Mouse (Mus musculus): ENCODE results near the gene Syp. TPM values are rescaled to one million over a fixed set of nuclear protein-coding genes. Genes with fewer than 3 reads are reported as not detected.
A peak's percentile ranks its signal among the peaks of the same experiment; 100 is the strongest.

Gene Syp
- polyA plus RNA-seq, 1 experiment from 2014 or later = 0.55 TPM

- no peak overlapping the region for H3K4me3 ChIP-seq (replicated peaks)
- 0 out of 2 replicates have a peak, but pooled peaks cover 3% of the 10 kb centered on the region for H3K36me3 ChIP-seq
- no peaks in the 10 kb centered on the region for H3K4me1 ChIP-seq (replicated peaks)
- H3K4me2 ChIP-seq = no peak overlapping the region
- no peaks in the 10 kb centered on the region for H3K9me3 ChIP-seq (replicated peaks)
- H3K9ac ChIP-seq = no peak overlapping the region
- DNase-seq = no peak
- ATAC-seq (ENCODE audit: low read depth) = no peak
- 85% methylated on average over 11 of the region's 11 CpGs for WGBS (ENCODE audit: insufficient replicate concordance)
- H3K27me3 ChIP-seq = no peaks in the 10 kb centered on the region
- no peak overlapping the region for H3K27ac ChIP-seq
Measured at GRCm38 (mm10) chrX:7664791-7665190, 26.5 kb downstream of the Syp start.

GRCm38 (mm10) chrX:7665739-7666502 is 27.6 kb downstream of the Syp start:
- Histone ChIP-seq H3K9me3 (replicated peaks) (no peaks in the 10 kb centered on the region), H3K9ac (no peak overlapping the region), H3K27ac (no peak overlapping the region), H3K36me3 (0 out of 2 replicates have a peak, but pooled peaks cover 3% of the 10 kb centered on the region), H3K4me2 (no peak overlapping the region), H3K4me1 (replicated peaks) (peaks cover 11% of the 10 kb centered on the region), H3K4me3 (replicated peaks) (no peak overlapping the region), H3K27me3 (no peaks in the 10 kb centered on the region)
- ATAC-seq (ENCODE audit: low read depth) = no peak
- WGBS (ENCODE audit: insufficient replicate concordance) = 70% methylated on average over 21 of the region's 21 CpGs
- no peak for DNase-seq

- ATAC-seq (ENCODE audit: low read depth) = peak; percentile 72
- H3K27ac ChIP-seq = peak overlapping the region; percentile 50
- DNase-seq = no peak
- peak overlapping the region; percentile 71 for H3K4me2 ChIP-seq
- H3K4me3 ChIP-seq (replicated peaks) = peak overlapping the region; percentile 58
- H3K4me1 ChIP-seq (replicated peaks) = peaks cover 36% of the 10 kb centered on the region
- 16% methylated on average over 19 of the region's 19 CpGs for WGBS (ENCODE audit: insufficient replicate concordance)
- peak overlapping the region; percentile 62 for H3K9ac ChIP-seq
- no peaks in the 10 kb centered on the region for H3K27me3 ChIP-seq
- H3K9me3 ChIP-seq (replicated peaks) = no peaks in the 10 kb centered on the region
- 0 out of 2 replicates have a peak, but pooled peaks cover 3% of the 10 kb centered on the region for H3K36me3 ChIP-seq
Measured at GRCm38 (mm10) chrX:7670390-7670881, 32.2 kb downstream of the Syp start.

- Histone ChIP-seq H3K9ac (peak within 1 kb of the TSS; percentile 62), H3K4me3 (replicated peaks) (peak within 1 kb of the TSS; percentile 58), H3K27me3 (no peaks in the 10 kb centered on the region), H3K27ac (peak within 1 kb of the TSS; percentile 50), H3K9me3 (replicated peaks) (no peaks in the 10 kb centered on the region), H3K4me2 (peak within 1 kb of the TSS; percentile 71), H3K36me3 (0 out of 2 replicates have a peak, but pooled peaks cover 3% of the 10 kb centered on the region), H3K4me1 (replicated peaks) (peaks cover 36% of the 10 kb centered on the region)
- ATAC-seq (ENCODE audit: low read depth) = 0 out of 2 replicates have a peak, but pooled peaks have one; percentile 19
- 23% methylated on average over 36 of the region's 36 CpGs for WGBS (ENCODE audit: insufficient replicate concordance)
- no peak for DNase-seq
Measured at GRCm38 (mm10) chrX:7670921-7671623, 32.8 kb downstream of the Syp start, which contains the start of gene Plp2. Gene Plp2, minus strand, starts transcription at chrX:7671390.

- Histone ChIP-seq H3K9ac (no peak overlapping the region), H3K27me3 (no peaks in the 10 kb centered on the region), H3K27ac (no peak overlapping the region), H3K4me1 (replicated peaks) (peaks cover 36% of the 10 kb centered on the region), H3K9me3 (replicated peaks) (no peaks in the 10 kb centered on the region), H3K4me2 (no peak overlapping the region), H3K4me3 (replicated peaks) (no peak overlapping the region), H3K36me3 (no peaks in the 10 kb centered on the region)
- WGBS (ENCODE audit: insufficient replicate concordance) = 27% methylated on average over 6 of the region's 6 CpGs
- no peak for DNase-seq
- no peak for ATAC-seq (ENCODE audit: low read depth)
Measured at GRCm38 (mm10) chrX:7672739-7673138, 34.5 kb downstream of the Syp start.

GRCm38 (mm10) chrX:7673578-7674281 is 35.5 kb downstream of the Syp start:
- Histone ChIP-seq H3K27ac (0 out of 2 replicates have a peak overlapping the region, but pooled peaks have one; percentile 16), H3K9ac (peak overlapping the region; percentile 47; the same call in 1 of the 2 replicates), H3K9me3 (replicated peaks) (no peaks in the 10 kb centered on the region), H3K27me3 (no peaks in the 10 kb centered on the region), H3K36me3 (no peaks in the 10 kb centered on the region), H3K4me1 (replicated peaks) (peaks cover 36% of the 10 kb centered on the region), H3K4me2 (peak overlapping the region; percentile 64), H3K4me3 (replicated peaks) (0 out of 2 replicates have a peak overlapping the region, but pooled peaks have one; percentile 42)
- DNase-seq (no peak), ATAC-seq (ENCODE audit: low read depth) (peak; percentile 29; the same call in 1 of the 2 replicates)
- 30% methylated on average over 12 of the region's 12 CpGs for WGBS (ENCODE audit: insufficient replicate concordance)

GRCm38 (mm10) chrX:7674284-7675000 is 36.2 kb downstream of the Syp start:
- H3K9ac ChIP-seq = peak overlapping the region; percentile 47
- peak overlapping the region; percentile 16; the same call in 1 of the 2 replicates for H3K27ac ChIP-seq
- H3K4me1 ChIP-seq (replicated peaks) = peaks cover 39% of the 10 kb centered on the region
- ATAC-seq (ENCODE audit: low read depth) (no peak), DNase-seq (no peak)
- no peaks in the 10 kb centered on the region for H3K9me3 ChIP-seq (replicated peaks)
- peak overlapping the region; percentile 64 for H3K4me2 ChIP-seq
- peak overlapping the region; percentile 42 for H3K4me3 ChIP-seq (replicated peaks)
- no peaks in the 10 kb centered on the region for H3K27me3 ChIP-seq
- WGBS (ENCODE audit: insufficient replicate concordance) = 17% methylated on average over 28 of the region's 28 CpGs
- no peaks in the 10 kb centered on the region for H3K36me3 ChIP-seq

- Histone ChIP-seq H3K9ac (peak overlapping the region; percentile 47; the same call in 1 of the 2 replicates), H3K27me3 (no peaks in the 10 kb centered on the region), H3K4me2 (peak overlapping the region; percentile 64), H3K27ac (no peak overlapping the region), H3K36me3 (no peaks in the 10 kb centered on the region), H3K4me3 (replicated peaks) (peak overlapping the region; percentile 42), H3K9me3 (replicated peaks) (no peaks in the 10 kb centered on the region), H3K4me1 (replicated peaks) (peaks cover 38% of the 10 kb centered on the region)
- 29% methylated on average over 10 of the region's 10 CpGs for WGBS (ENCODE audit: insufficient replicate concordance)
- DNase-seq (no peak), ATAC-seq (ENCODE audit: low read depth) (no peak)
Measured at GRCm38 (mm10) chrX:7675001-7675380, 36.7 kb downstream of the Syp start.

GRCm38 (mm10) chrX:7678986-7679385 is 40.7 kb downstream of the Syp start:
- H3K4me2 ChIP-seq = no peak overlapping the region
- DNase-seq (no peak), ATAC-seq (ENCODE audit: low read depth) (no peak)
- H3K36me3 ChIP-seq = no peaks in the 10 kb centered on the region
- H3K4me3 ChIP-seq (replicated peaks) = no peak overlapping the region
- no peaks in the 10 kb centered on the region for H3K9me3 ChIP-seq (replicated peaks)
- H3K27me3 ChIP-seq = no peaks in the 10 kb centered on the region
- peaks cover 13% of the 10 kb centered on the region for H3K4me1 ChIP-seq (replicated peaks)
- H3K9ac ChIP-seq = no peak overlapping the region
- 35% methylated on average over 3 of the region's 3 CpGs for WGBS (ENCODE audit: insufficient replicate concordance)
- H3K27ac ChIP-seq = no peak overlapping the region

- no peaks in the 10 kb centered on the region for H3K36me3 ChIP-seq
- 18% methylated on average over 27 of the region's 27 CpGs for WGBS (ENCODE audit: insufficient replicate concordance)
- DNase-seq (peak; percentile 82), ATAC-seq (ENCODE audit: low read depth) (peak; percentile 92)
- no peaks in the 10 kb centered on the region for H3K27me3 ChIP-seq
- no peaks in the 10 kb centered on the region for H3K9me3 ChIP-seq (replicated peaks)
- H3K4me3 ChIP-seq (replicated peaks) = peak overlapping the region; percentile 30
- H3K4me2 ChIP-seq = peak overlapping the region; percentile 56
- H3K9ac ChIP-seq = no peak overlapping the region
- peaks cover 9% of the 10 kb centered on the region; the same call in 1 of the 2 replicates for H3K4me1 ChIP-seq (replicated peaks)
- no peak overlapping the region for H3K27ac ChIP-seq
Measured at GRCm38 (mm10) chrX:7679405-7680056, 41.3 kb downstream of the Syp start.

All from liver, embryonic 13.5 days (tissue).